Mouse (Mus musculus) midbrain, embryonic 14.5 days (tissue): ENCODE measurements around the gene Csnk2a2. TPM values are rescaled to one million over a fixed set of nuclear protein-coding genes. Genes with fewer than 3 reads are reported as not detected.

Source experiments
- ATAC-seq: fragments of 200-750 bp; cut with Nextera tagmentation; 2 replicates; pipeline ENCODE4 v1.8.0; 2017; ENCODE audit warnings: moderate number of reproducible peaks, moderate library complexity; ENCODE audit not compliant: low FRiP score, low TSS enrichment
- DNase-seq: peaks from one replicate; pipeline ENCODE4 v3.0.0-alpha.2; 2015
- H3K27ac ChIP-seq: fragments of 300-500 bp; sonication (generic); replicated peaks from 2 replicates; pipeline ENCODE4 v1.5.1; 2014; ENCODE audit warnings: mild to moderate bottlenecking, low read depth, low read length, moderate library complexity
- H3K27me3 ChIP-seq: fragments of 300-500 bp; sonication (generic); 2 replicates; pipeline ENCODE4 v1.6.1; 2014; ENCODE audit warnings: low read length, control low read depth, mixed read lengths; ENCODE audit not compliant: control insufficient read depth, insufficient read depth
- H3K36me3 ChIP-seq: fragments of 300-500 bp; sonication (generic); 2 replicates; pipeline ENCODE4 v1.6.1; 2014; ENCODE audit warnings: low read length, control low read depth; ENCODE audit not compliant: control insufficient read depth, insufficient read depth
- H3K4me1 ChIP-seq: fragments of 300-500 bp; sonication (generic); 2 replicates; pipeline ENCODE4 v1.6.1; 2014; ENCODE audit warnings: mild to moderate bottlenecking, antibody characterized with exemption, low read length, control low read depth; ENCODE audit not compliant: control insufficient read depth, insufficient read depth
- H3K4me2 ChIP-seq: fragments of 300-500 bp; sonication (generic); 2 replicates; pipeline ENCODE4 v1.6.1; 2014; ENCODE audit warnings: mild to moderate bottlenecking, low read length, moderate library complexity
- H3K4me3 ChIP-seq: fragments of 300-500 bp; sonication (generic); replicated peaks from 2 replicates; pipeline ENCODE4 v1.5.1; 2014; ENCODE audit warnings: low read depth, low read length
- H3K9ac ChIP-seq: fragments of 300-500 bp; sonication (generic); replicated peaks from 2 replicates; pipeline ENCODE4 v1.6.1; 2014; ENCODE audit warnings: mild to moderate bottlenecking, low read length, moderate library complexity
- H3K9me3 ChIP-seq: fragments of 300-500 bp; sonication (generic); 2 replicates; pipeline ENCODE4 v1.6.1; 2016; ENCODE audit warnings: low read length, control low read depth, mixed read lengths; ENCODE audit not compliant: control insufficient read depth
- WGBS: fragments of 180-500 bp; shearing (Covaris S2); extraction: QIAGEN DNeasy Blood & Tissue Kit; methylation state at CpG from one replicate; pipeline ENCODE4 v1.1.7; 2014; 5-methylcytosine and 5-hydroxymethylcytosine counted together
- polyA plus RNA-seq: library from polyadenylated mRNA; unstranded; fragments of >200 nt; fragmentation: Nextera tagmentation; extraction: Ambion mirVana; gene quantifications from 2 replicates; pipeline ENCODE4 v1.2.1, GENCODE M21; 2014

Gene Csnk2a2
- polyA plus RNA-seq, 1 experiment from 2014 or later, result 18.8 TPM

DNA sequence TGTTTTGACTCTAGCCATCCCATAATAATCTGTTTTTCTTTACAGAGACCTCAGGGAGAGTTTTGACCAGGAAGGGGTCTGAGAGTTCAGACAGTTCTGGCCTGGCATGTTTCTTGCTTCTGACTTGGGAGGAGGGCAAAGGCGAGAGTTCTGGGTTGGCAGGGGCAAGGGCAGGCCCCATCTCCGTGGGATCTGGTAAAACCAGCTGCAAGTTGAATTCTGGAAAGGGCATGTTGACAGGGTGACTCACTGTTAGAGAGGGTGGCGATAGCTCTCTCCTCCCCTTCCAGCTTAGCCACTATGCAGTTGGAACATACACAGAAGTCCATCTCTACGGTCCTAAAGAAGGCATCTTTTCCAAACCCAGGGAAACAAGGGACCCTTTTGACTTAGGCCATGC is 23.4 kb upstream of the Csnk2a2 start:
- DNase-seq (no peak), ATAC-seq (no peak)
- H3K4me1 ChIP-seq, result no peaks in the 10 kb centered on the region
- H3K9ac ChIP-seq, result no peak overlapping the region
- H3K9me3 ChIP-seq, result no peaks in the 10 kb centered on the region
- H3K27ac ChIP-seq, result no peak overlapping the region
- H3K36me3 ChIP-seq, result no peaks in the 10 kb centered on the region
- H3K4me2 ChIP-seq, result no peak overlapping the region
- H3K4me3 ChIP-seq, result no peak overlapping the region
- no peaks in the 10 kb centered on the region for H3K27me3 ChIP-seq
- 84% methylated on average over 4 of the region's 4 CpGs for WGBS

DNA sequence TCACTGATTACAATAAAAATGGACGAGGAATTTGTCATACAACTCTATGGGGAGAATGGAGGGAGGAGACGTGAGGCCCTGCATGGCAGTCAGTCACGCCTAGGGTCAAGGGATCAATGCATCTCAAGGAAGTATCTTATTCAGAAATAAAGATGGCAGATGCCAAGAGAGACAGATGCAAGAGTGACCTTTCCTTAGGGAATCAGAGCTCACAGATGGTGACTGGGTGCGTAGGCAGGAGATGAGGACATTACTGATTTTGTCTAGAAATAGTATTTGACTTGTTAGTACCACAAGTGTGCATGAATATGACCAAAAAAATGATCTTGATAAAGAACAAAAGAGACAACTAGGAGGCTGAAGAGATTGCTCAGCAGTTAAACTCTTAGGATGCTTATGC is 22.4 kb upstream of the Csnk2a2 start:
- no peaks in the 10 kb centered on the region for H3K27me3 ChIP-seq
- no peak overlapping the region for H3K4me2 ChIP-seq

DNA sequence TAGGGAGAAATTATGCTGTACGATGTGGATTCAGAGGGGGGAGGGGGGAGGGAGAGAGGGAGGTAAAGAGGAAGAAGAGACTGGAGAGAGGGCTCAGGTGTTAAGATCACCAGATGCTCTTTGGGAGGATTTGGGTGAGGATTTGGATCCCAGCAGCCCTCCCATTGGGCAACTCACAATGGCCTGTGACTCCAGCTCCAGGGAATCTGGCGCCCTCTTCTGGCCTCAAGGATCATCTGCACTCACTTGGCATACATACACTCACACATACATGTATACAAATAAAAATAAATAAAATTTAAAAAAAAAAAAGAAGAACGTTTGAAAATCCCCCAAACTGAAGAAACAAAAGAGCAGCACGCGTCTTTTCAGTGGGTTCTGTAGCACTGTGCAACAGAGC is 16.4 kb upstream of the Csnk2a2 start:
- Histone ChIP-seq H3K36me3 (no peaks in the 10 kb centered on the region), H3K9ac (no peak overlapping the region), H3K4me2 (no peak overlapping the region), H3K9me3 (no peaks in the 10 kb centered on the region), H3K4me3 (no peak overlapping the region), H3K27me3 (no peaks in the 10 kb centered on the region), H3K4me1 (no peaks in the 10 kb centered on the region), H3K27ac (no peak overlapping the region)
- 70% methylated on average over 5 of the region's 5 CpGs for WGBS
- ATAC-seq (no peak), DNase-seq (no peak)

More for the DNA sequence above, 22.4 kb upstream of the Csnk2a2 start:
- Histone ChIP-seq H3K4me1 (no peaks in the 10 kb centered on the region), H3K4me3 (no peak overlapping the region), H3K36me3 (no peaks in the 10 kb centered on the region), H3K9ac (no peak overlapping the region), H3K9me3 (no peaks in the 10 kb centered on the region), H3K27ac (no peak overlapping the region)
- 37% methylated on average over 4 of the region's 4 CpGs for WGBS
- ATAC-seq (no peak), DNase-seq (no peak)

DNA sequence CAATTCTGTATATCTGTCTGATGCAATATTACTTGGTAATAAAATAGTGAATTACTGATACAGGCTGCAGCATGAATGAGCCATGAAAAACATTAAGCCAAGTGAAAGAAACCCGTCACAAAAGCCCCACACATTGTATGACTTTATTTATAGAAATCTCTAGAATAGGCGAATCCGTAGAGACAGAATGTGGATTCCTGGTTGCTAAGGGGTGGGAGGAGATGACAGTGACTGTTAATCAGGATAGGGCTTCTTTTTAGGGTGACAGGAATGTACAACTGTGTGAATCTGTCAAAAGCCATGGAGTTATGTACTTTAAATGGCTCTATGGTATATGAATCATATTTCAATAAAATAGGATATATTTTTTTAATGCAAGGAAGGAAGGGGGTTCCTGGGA is 15.8 kb upstream of the Csnk2a2 start:
- no peak overlapping the region for H3K4me2 ChIP-seq
- DNase-seq, result no peak
- H3K9ac ChIP-seq, result no peak overlapping the region
- no peak for ATAC-seq
- no peaks in the 10 kb centered on the region for H3K9me3 ChIP-seq
- H3K36me3 ChIP-seq, result no peaks in the 10 kb centered on the region
- no peaks in the 10 kb centered on the region for H3K4me1 ChIP-seq
- H3K27me3 ChIP-seq, result no peaks in the 10 kb centered on the region
- H3K4me3 ChIP-seq, result no peak overlapping the region
- WGBS, result 73% methylated on average over 3 of the region's 3 CpGs
- no peak overlapping the region for H3K27ac ChIP-seq

DNA sequence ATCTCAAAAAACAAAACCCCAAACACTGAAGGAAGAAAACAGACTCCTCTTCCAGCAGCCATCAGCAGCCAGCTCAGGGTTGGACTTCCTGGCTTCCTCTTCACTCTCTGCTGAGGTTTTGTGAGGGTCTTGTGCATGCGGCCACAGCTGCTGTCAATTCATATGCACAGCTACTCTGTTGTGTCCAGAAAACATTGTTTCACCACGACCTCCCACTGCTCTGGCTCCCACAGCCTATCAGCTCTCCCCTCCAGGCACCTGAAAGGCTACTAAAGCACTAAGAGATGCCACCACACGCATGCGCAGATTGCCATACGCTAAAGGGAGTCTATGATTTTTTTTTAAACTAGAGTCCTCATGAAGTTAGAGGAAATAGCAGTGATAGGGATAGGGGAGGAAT is 15.0 kb upstream of the Csnk2a2 start:
- H3K36me3 ChIP-seq, result no peaks in the 10 kb centered on the region
- H3K4me1 ChIP-seq, result no peaks in the 10 kb centered on the region
- DNase-seq (no peak), ATAC-seq (no peak)
- WGBS, result 61% methylated on average over 5 of the region's 5 CpGs
- no peak overlapping the region for H3K9ac ChIP-seq
- no peak overlapping the region for H3K4me2 ChIP-seq
- H3K27ac ChIP-seq, result no peak overlapping the region
- H3K27me3 ChIP-seq, result no peaks in the 10 kb centered on the region
- H3K9me3 ChIP-seq, result no peaks in the 10 kb centered on the region
- H3K4me3 ChIP-seq, result no peak overlapping the region

DNA sequence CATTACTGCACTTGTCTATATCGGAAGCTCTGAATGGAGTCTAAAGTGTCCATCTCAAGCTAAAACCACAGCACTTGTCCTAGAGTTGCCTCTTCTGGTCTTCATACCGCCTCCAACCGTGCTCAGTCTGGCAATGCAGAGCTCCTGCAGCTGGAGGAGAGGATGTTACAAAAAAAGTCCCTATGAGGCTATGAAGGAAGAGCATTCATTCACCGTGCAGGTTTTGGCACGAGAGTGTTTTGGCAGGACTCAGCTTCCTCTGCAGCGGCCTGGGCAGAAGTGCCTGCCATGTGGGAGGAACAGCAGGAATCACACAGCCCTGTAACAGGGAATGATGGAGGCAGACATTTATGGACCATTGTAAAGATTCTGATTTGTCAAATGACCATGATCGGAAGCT is 12.6 kb upstream of the Csnk2a2 start:
- DNase-seq (no peak), ATAC-seq (no peak)
- no peak overlapping the region for H3K27ac ChIP-seq
- no peaks in the 10 kb centered on the region for H3K27me3 ChIP-seq
- H3K4me2 ChIP-seq, result no peak overlapping the region
- H3K9me3 ChIP-seq, result no peaks in the 10 kb centered on the region
- no peaks in the 10 kb centered on the region for H3K4me1 ChIP-seq
- no peak overlapping the region for H3K4me3 ChIP-seq
- H3K36me3 ChIP-seq, result no peaks in the 10 kb centered on the region
- 92% methylated on average over 7 of the region's 7 CpGs for WGBS
- H3K9ac ChIP-seq, result no peak overlapping the region

DNA sequence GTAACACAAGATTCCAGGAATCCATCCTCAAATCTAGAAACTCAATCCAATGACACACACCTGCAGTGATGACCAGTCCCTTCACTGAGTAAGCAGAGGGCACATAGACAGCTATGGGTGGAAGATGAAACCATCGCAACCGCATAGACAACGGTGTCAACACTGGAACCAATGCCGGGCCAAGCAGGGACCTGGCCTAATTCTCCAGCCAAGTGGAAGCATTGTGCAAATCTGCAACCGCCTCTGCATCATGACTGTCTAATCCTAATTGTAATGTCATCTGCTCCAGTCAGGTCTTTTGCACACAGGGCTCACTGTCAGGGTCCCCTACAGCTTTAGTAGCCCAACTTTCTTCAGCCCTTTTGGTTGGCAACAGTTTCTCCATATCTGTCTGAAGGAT is 10.6 kb upstream of the Csnk2a2 start:
- Histone ChIP-seq H3K4me2 (no peak overlapping the region), H3K27me3 (no peaks in the 10 kb centered on the region), H3K4me1 (no peaks in the 10 kb centered on the region), H3K9me3 (no peaks in the 10 kb centered on the region), H3K27ac (no peak overlapping the region), H3K4me3 (no peak overlapping the region), H3K36me3 (no peaks in the 10 kb centered on the region), H3K9ac (no peak overlapping the region)
- ATAC-seq (no peak), DNase-seq (no peak)
- WGBS, result 96% methylated on average over 5 of the region's 5 CpGs

DNA sequence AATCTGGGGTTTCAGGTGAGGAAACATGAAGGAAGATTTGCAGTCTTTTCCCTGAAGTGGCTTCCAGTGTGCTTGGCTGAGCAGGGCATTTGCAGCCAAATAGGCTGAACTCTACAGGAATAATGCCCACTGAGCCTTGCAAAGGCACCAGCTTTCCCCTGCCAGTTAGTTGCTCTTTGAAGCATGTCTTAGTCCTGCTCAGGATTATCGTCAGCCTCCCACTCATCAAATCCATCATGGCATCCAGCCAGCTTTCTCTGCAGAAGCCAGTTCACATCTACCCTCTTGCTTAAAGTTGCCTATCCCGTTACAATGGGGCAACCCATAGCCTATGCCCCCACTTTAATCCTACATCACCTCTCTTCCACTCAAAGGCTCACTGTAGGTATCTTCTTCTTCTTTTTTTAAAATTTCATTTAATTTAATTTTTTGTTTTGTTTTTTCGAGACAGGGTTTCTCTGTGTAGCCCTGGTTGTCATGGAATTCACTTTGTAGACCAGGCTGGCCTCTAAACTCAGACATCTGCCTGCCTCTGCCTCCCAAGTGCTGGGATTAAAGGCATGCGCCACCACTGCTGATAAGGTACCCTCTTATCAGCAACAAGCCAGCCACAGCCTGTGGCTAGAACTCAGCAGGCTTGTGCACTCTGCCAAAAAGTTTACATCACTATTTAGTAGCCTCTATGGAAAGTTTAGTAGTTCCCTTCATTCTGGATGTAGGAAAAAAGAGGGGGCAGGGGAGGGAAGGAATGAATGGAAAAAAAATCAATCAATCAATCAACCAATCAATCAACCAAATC is 9.6 kb upstream of the Csnk2a2 start:
- Histone ChIP-seq H3K9me3 (no peaks in the 10 kb centered on the region), H3K4me2 (no peak overlapping the region), H3K4me3 (no peak overlapping the region), H3K27me3 (no peaks in the 10 kb centered on the region), H3K9ac (no peak overlapping the region), H3K27ac (no peak overlapping the region), H3K36me3 (no peaks in the 10 kb centered on the region), H3K4me1 (no peaks in the 10 kb centered on the region)
- WGBS, result 63% methylated on average over 4 of the region's 4 CpGs
- no peak for ATAC-seq
- peak; percentile 42 for DNase-seq

DNA sequence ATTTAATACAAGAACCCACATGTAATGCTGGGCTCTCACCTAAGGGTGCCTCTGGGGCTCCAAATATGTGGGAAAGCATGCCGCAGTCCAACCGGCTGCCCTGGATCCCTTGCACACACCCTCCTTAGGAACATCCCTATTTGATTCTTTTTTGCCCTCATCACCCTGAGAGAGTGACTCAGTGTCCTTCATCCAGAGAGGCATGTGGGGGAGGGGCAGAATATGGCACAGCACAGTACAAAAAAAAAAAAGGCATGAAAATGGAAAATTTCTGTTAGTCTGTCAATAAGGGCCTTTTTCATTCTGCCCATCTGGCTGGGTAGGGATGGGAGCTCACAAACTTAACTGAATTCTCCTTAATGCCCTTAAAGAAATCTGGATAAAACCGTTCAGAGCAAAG is 8.0 kb upstream of the Csnk2a2 start:
- WGBS, result 81% methylated on average over 3 of the region's 3 CpGs
- Histone ChIP-seq H3K9ac (no peak overlapping the region), H3K36me3 (no peaks in the 10 kb centered on the region), H3K4me1 (no peaks in the 10 kb centered on the region), H3K27ac (no peak overlapping the region), H3K4me3 (no peak overlapping the region), H3K9me3 (no peaks in the 10 kb centered on the region), H3K27me3 (no peaks in the 10 kb centered on the region), H3K4me2 (no peak overlapping the region)
- no peak for DNase-seq
- no peak for ATAC-seq
